Mouse (Mus musculus): ENCODE data around the gene Faf1. TPM values are rescaled to one million over a fixed set of nuclear protein-coding genes. Genes with fewer than 3 reads are reported as not detected.

Faf1 gene
- polyA plus RNA-seq, 1 experiment from 2014 or later = 16.5 TPM

DNA sequence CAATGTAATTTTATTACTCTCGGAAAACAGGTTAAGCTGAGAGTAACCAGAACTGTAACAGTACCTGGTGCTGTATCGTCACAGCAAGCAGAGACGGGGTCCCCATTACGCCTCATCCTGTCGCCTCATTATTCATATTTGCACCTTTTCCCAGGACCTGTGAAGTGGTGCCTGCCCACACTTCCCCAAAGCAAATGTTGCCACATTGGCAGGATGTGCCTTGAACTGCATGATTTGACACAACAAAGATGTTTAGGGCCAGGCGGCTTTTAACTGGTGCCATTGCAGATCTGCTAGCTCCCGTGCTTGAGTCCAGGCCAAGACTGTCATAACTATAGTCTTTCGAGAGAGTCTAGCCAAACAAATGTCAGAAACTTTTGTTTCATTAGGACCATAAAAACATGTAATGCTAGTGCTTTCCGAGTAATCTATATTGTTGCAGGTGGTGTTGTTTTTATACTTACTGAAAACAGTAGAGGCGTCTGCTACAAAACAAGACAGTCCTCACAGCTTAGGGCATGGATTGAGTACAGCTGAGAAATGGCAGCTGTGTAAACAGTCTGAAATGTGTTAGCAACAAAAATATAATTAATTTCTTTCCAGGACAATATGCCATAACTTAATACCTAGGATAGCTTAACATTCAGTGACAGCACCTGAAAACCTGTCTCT, 121.3 kb downstream of the Faf1 start:
- Histone ChIP-seq H3K27ac (no peak overlapping the region), H3K9me3 (replicated peaks) (no peaks in the 10 kb centered on the region), H3K27me3 (no peaks in the 10 kb centered on the region), H3K36me3 (0 out of 2 replicates have a peak, but pooled peaks cover 5% of the 10 kb centered on the region), H3K9ac (no peak overlapping the region), H3K4me2 (no peak overlapping the region), H3K4me3 (replicated peaks) (no peak overlapping the region), H3K4me1 (replicated peaks) (peaks cover 6% of the 10 kb centered on the region)
- WGBS (ENCODE audit: insufficient replicate concordance) = 85% methylated on average over 10 of the region's 10 CpGs
- DNase-seq (no peak), ATAC-seq (ENCODE audit: low read depth) (no peak)

DNA sequence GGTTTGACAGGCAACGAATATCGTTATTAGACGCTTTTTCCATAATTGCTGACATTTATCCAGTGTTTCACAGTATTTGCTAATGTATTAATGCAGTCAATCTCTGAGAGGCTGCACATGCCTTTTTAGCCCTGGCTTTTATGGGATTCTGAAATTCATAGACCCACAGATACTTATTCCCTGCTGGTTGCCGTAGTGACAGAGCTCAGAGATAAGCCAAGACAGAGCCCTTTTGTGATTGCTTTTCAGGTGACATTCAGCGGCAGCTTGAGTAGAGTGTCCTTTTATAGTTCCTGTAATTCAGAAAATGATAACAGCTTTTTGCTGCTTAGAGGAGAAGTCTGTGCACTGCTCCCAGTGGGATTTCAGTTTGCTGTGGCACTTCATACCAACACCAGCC, 130.0 kb downstream of the Faf1 start:
- ATAC-seq (ENCODE audit: low read depth) (no peak), DNase-seq (no peak)
- H3K4me1 ChIP-seq (replicated peaks) = peaks cover 5% of the 10 kb centered on the region; the same call in 1 of the 2 replicates

DNA sequence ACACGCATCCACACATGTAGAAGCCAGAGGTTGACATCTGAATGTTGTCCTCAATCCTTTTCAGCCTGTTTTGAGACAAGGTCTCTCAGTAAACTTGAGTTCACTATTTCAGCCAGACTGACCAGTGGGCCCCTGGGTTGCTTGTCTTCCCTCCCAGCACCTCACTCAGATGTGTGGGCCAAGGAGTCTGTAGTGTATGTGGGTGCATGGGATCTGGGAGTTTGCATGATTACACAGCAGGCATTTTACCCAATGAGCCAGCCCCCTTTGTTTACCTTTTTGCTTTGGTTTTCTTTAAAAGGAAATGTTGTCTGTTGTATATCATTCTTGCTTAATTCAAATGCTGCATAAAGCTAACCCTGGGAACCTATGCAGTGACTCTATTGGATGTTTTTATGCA, 138.8 kb downstream of the Faf1 start:
- Histone ChIP-seq H3K27me3 (no peaks in the 10 kb centered on the region), H3K27ac (no peak overlapping the region), H3K4me2 (no peak overlapping the region), H3K4me1 (replicated peaks) (peaks cover 7% of the 10 kb centered on the region), H3K4me3 (replicated peaks) (no peak overlapping the region), H3K9ac (no peak overlapping the region), H3K9me3 (replicated peaks) (no peaks in the 10 kb centered on the region), H3K36me3 (no peaks in the 10 kb centered on the region)
- ATAC-seq (ENCODE audit: low read depth) (no peak), DNase-seq (no peak)
- 78% methylated on average over 1 of the region's 1 CpGs for WGBS (ENCODE audit: insufficient replicate concordance)

More for the DNA sequence above, 130.0 kb downstream of the Faf1 start:
- no peaks in the 10 kb centered on the region for H3K9me3 ChIP-seq (replicated peaks)
- no peak overlapping the region for H3K4me2 ChIP-seq
- no peaks in the 10 kb centered on the region for H3K27me3 ChIP-seq
- 77% methylated on average over 5 of the region's 5 CpGs for WGBS (ENCODE audit: insufficient replicate concordance)
- H3K4me3 ChIP-seq (replicated peaks) = no peak overlapping the region
- H3K27ac ChIP-seq = no peak overlapping the region
- H3K36me3 ChIP-seq = 0 out of 2 replicates have a peak, but pooled peaks cover 5% of the 10 kb centered on the region
- H3K9ac ChIP-seq = no peak overlapping the region

DNA sequence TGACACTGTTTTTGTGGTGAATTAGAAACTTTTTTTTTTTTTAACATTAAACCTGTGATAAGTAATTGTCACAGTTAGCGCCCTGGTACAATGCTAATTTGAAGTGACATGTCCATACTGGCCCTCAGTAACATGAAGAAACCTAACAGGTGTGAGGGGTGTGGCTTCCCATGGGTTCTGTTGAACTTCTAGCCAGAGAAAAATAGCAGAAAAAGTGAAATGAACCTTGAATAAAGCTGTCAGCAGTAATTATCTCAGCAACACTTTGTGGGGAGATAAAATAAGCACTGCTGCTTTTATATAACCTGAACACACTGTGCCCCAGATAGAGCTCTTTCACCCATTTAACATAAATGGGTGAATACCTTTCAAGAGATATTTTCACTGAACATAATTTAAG, 139.2 kb downstream of the Faf1 start:
- ATAC-seq (ENCODE audit: low read depth) = no peak

DNA sequence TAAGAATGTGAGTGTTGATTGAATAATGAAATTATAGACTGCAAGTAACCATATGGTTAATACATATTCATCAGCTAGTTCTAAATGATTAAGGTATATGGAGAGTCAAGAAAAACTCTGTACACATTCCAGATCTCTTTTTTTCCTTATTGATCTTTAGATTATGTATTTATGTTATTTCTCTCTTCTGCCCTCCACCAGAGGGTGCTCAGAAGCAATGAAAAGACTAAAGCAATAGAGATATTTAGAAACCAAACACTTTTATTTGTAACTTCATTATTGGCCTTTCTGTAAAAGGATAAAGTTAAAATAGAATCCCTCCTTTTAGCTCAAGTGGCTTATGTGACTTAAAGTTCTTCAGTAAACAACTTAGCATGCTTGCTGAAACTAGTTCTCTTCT, 143.1 kb downstream of the Faf1 start:
- Histone ChIP-seq H3K27me3 (no peaks in the 10 kb centered on the region), H3K9me3 (replicated peaks) (no peaks in the 10 kb centered on the region), H3K27ac (no peak overlapping the region), H3K4me1 (replicated peaks) (peaks cover 7% of the 10 kb centered on the region), H3K4me2 (no peak overlapping the region), H3K9ac (no peak overlapping the region), H3K4me3 (replicated peaks) (no peak overlapping the region), H3K36me3 (no peaks in the 10 kb centered on the region)
- no peak for DNase-seq
- no peak for ATAC-seq (ENCODE audit: low read depth)

More for the DNA sequence above, 139.2 kb downstream of the Faf1 start:
- no peak overlapping the region for H3K4me2 ChIP-seq
- H3K4me1 ChIP-seq (replicated peaks) = peaks cover 7% of the 10 kb centered on the region
- WGBS (ENCODE audit: insufficient replicate concordance) = 88% methylated on average over 1 of the region's 1 CpGs
- no peak overlapping the region for H3K9ac ChIP-seq
- no peaks in the 10 kb centered on the region for H3K27me3 ChIP-seq
- no peaks in the 10 kb centered on the region for H3K36me3 ChIP-seq
- no peaks in the 10 kb centered on the region for H3K9me3 ChIP-seq (replicated peaks)
- H3K27ac ChIP-seq = no peak overlapping the region
- no peak overlapping the region for H3K4me3 ChIP-seq (replicated peaks)
- DNase-seq = no peak

DNA sequence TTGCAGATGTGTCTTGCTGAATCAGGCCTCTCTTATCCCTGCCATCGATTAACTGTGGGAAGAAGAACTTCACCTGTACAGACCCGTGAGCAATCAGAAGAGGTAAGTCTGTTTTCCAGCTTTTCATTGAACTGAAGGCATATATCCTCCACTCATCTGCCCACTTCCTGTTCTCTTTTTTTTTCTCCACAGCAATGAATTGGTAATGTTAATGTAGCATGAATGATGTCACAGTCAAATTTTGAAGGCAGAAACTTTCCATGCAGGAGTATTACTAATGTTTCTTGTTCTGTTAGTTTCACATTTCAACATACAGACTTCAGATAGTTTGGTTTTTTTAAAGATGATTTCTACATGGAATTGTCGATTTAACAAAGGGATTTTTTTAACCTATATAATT, 153.4 kb downstream of the Faf1 start:
- Histone ChIP-seq H3K27ac (no peak overlapping the region), H3K4me2 (no peak overlapping the region), H3K9me3 (replicated peaks) (no peaks in the 10 kb centered on the region), H3K4me3 (replicated peaks) (no peak overlapping the region), H3K4me1 (replicated peaks) (no peaks in the 10 kb centered on the region), H3K27me3 (no peaks in the 10 kb centered on the region), H3K9ac (no peak overlapping the region), H3K36me3 (peaks cover 8% of the 10 kb centered on the region)
- ATAC-seq (ENCODE audit: low read depth) (no peak), DNase-seq (no peak)
- 77% methylated on average over 3 of the region's 3 CpGs for WGBS (ENCODE audit: insufficient replicate concordance)

DNA sequence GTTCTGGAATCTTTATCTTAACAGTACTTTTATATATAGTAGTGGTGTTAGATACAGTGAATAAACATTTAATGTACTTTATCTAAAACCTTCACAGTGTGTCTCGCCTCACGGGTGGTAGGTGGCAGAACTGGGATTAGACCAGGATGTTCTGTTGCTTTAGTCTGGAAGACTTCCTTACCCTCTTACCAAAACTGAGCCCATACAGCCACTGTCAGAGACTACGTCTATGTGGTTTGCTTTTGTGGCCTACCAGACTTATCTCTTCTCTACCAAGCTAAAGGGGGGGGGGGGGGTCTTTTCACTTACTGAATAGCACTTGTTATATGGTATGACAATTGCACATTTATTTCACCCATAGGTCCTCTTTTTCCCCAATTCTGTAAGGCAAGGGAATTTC, 181.5 kb downstream of the Faf1 start:
- DNase-seq = no peak
- Histone ChIP-seq H3K9me3 (replicated peaks) (no peaks in the 10 kb centered on the region), H3K27ac (no peak overlapping the region), H3K4me3 (replicated peaks) (no peak overlapping the region), H3K4me1 (replicated peaks) (no peaks in the 10 kb centered on the region), H3K27me3 (no peaks in the 10 kb centered on the region), H3K36me3 (peaks cover 3% of the 10 kb centered on the region; the same call in 1 of the 2 replicates), H3K9ac (no peak overlapping the region), H3K4me2 (no peak overlapping the region)
- WGBS (ENCODE audit: insufficient replicate concordance) = 43% methylated on average over 3 of the region's 3 CpGs
- no peak for ATAC-seq (ENCODE audit: low read depth)

DNA sequence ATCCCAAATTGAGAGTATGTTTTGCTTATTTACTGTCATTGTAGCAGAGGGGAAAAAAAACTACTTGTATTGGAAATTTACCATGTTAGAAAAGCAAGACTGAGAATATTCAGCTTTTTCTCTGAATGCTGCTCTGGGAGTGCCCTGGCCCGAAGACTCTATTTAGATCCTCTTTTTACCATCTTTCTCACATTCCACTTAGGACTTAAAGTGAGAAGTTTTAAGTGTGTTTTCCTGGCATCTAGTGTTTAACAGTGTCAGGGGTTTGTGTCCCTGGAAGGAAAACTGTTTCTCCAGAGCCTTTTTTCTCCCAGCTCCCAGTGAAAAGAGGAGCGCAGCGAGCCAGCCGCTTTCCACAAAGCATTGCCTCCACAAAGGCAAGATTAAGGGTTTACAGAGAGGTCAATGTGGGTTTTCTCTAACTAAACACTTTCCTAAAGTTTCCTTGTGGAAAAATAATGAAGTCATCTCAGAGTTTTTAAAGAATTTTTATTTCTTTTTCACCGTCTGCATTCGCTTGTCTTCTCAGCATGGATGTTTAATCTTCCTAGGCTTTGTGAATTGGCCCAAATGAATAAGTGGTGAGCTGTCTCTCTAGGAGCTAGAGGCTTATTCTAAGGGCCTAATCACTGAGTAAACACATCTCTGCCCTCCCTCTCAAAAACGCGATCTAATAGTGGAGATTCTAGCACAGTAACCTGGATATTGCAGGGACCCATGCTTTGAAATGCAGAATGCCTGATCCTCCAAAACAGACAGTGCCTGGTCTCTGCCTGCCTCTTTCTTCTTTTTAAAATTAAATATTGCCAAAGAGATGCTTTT, 182.4 kb downstream of the Faf1 start:
- Histone ChIP-seq H3K9me3 (replicated peaks) (no peaks in the 10 kb centered on the region), H3K9ac (no peak overlapping the region), H3K27ac (no peak overlapping the region), H3K36me3 (peaks cover 3% of the 10 kb centered on the region; the same call in 1 of the 2 replicates), H3K4me1 (replicated peaks) (no peaks in the 10 kb centered on the region), H3K4me3 (replicated peaks) (no peak overlapping the region), H3K27me3 (no peaks in the 10 kb centered on the region), H3K4me2 (no peak overlapping the region)
- no peak for ATAC-seq (ENCODE audit: low read depth)
- 80% methylated on average over 8 of the region's 8 CpGs for WGBS (ENCODE audit: insufficient replicate concordance)
- DNase-seq = no peak

DNA sequence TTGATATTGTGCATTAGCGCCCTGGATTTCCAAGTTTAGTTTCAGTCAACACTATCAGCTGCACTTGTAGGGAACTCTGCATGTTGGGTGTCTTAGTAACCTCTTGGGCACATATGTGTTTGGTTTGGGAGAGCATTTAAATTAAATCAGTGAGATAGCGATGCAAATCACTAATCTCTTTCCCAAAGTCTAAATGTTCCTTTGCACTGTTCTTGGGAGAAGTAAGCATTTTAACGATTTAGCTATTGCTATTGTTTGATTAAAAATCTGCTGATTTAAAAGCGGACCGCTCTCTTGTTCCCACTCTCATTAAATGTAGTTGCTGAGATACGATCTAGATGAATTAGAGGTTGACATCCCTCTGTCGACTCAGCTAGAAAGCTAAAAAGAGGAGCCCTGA, 183.0 kb downstream of the Faf1 start:
- ATAC-seq (ENCODE audit: low read depth) (no peak), DNase-seq (no peak)
- no peaks in the 10 kb centered on the region for H3K9me3 ChIP-seq (replicated peaks)
- 78% methylated on average over 7 of the region's 7 CpGs for whole genome bisulfite sequencing (ENCODE audit: insufficient replicate concordance)
- no peaks in the 10 kb centered on the region for H3K4me1 ChIP-seq (replicated peaks)
- H3K27me3 ChIP-seq = no peaks in the 10 kb centered on the region
- H3K36me3 ChIP-seq = peaks cover 3% of the 10 kb centered on the region; the same call in 1 of the 2 replicates
- H3K4me3 ChIP-seq (replicated peaks) = no peak overlapping the region
- H3K4me2 ChIP-seq = no peak overlapping the region
- no peak overlapping the region for H3K9ac ChIP-seq
- H3K27ac ChIP-seq = no peak overlapping the region

DNA sequence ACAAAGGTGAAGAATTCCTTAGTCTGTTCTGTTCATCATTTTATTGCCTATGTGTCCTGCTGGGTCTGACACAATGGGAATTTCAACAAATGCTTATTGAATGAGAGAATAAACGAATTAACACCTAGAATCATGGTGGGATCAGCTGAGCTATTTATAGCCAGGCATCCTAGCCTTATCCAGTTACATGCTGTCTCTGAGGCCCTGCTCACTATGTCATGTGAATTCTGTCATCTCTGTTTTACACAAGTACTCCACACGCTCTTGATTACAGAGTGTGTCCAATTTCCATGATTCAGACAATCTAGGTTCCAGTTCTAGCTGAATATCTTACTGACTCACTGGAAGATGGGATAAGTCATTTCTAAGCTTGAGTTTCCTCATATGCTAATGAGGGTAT, 183.9 kb downstream of the Faf1 start:
- 72% methylated on average over 2 of the region's 2 CpGs for WGBS (ENCODE audit: insufficient replicate concordance)
- H3K27ac ChIP-seq = no peak overlapping the region

DNA sequence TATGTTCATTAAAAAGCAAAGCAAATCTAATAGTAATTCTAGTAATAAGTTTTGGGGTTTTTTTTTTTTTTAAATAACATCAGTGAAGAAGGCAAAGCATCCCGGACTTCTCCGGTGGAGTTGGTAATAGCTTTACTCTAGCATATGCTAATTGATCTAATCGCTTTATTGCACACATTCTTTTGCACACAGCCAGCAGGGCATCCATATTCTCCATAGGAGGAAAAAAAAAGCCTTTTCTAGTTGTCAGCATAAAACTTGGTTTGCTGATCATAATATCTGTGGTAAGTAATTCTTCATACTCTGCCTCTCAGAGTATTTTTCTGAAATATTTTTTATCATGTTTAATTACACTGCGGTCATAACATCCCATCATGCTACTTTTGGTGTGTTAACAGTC, 185.9 kb downstream of the Faf1 start:
- ATAC-seq (ENCODE audit: low read depth) (no peak), DNase-seq (no peak)
- 88% methylated on average over 4 of the region's 4 CpGs for WGBS (ENCODE audit: insufficient replicate concordance)
- Histone ChIP-seq H3K27ac (no peak overlapping the region), H3K36me3 (no peaks in the 10 kb centered on the region), H3K27me3 (no peaks in the 10 kb centered on the region), H3K4me2 (no peak overlapping the region), H3K9ac (no peak overlapping the region), H3K4me3 (replicated peaks) (no peak overlapping the region), H3K4me1 (replicated peaks) (no peaks in the 10 kb centered on the region), H3K9me3 (replicated peaks) (no peaks in the 10 kb centered on the region)

More for the DNA sequence above, 183.9 kb downstream of the Faf1 start:
- Histone ChIP-seq H3K9me3 (replicated peaks) (no peaks in the 10 kb centered on the region), H3K4me3 (replicated peaks) (no peak overlapping the region), H3K36me3 (peaks cover 3% of the 10 kb centered on the region; the same call in 1 of the 2 replicates), H3K9ac (no peak overlapping the region), H3K4me1 (replicated peaks) (no peaks in the 10 kb centered on the region), H3K4me2 (no peak overlapping the region), H3K27me3 (no peaks in the 10 kb centered on the region)
- no peak for ATAC-seq (ENCODE audit: low read depth)
- DNase-seq = no peak

DNA sequence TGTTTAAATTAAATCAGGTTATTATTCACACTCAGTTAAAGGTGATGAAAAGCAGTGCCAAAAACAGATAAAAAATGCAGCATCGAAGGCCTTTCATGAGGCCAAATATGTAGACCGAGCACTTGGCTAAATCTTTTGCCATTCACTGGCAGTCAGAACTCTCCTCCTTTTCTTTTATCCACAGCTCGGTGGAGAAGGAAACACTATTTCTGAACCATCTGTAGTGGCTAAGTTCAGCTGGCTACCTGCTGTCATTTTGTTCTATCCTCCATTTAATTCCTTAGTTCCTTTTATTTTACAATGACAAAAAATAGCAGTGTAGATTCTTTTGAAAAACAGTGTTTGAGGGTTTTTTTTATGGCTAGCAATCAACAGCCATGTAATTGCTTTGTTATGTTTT, 186.6 kb downstream of the Faf1 start:
- Histone ChIP-seq H3K4me2 (no peak overlapping the region), H3K27me3 (no peaks in the 10 kb centered on the region), H3K9me3 (replicated peaks) (no peaks in the 10 kb centered on the region), H3K36me3 (no peaks in the 10 kb centered on the region), H3K4me1 (replicated peaks) (no peaks in the 10 kb centered on the region), H3K4me3 (replicated peaks) (no peak overlapping the region), H3K9ac (no peak overlapping the region), H3K27ac (no peak overlapping the region)
- no peak for ATAC-seq (ENCODE audit: low read depth)
- 82% methylated on average over 3 of the region's 3 CpGs for WGBS (ENCODE audit: insufficient replicate concordance)
- DNase-seq = no peak
